Mouse (Mus musculus) CD4-positive helper T cell, adult 2 months (primary cell): ENCODE results near the gene Gm9999.
A peak's percentile ranks its signal among the peaks of the same experiment; 100 is the strongest.
"Not testable (repeated sequence)": the region's sequence is repeated elsewhere in the genome, so short reads cannot be mapped to it uniquely, and the experiment has no call there.

Experiments used
- DNase-seq: peaks from one replicate; pipeline ENCODE4 v3.0.0-alpha.2; 2012; ENCODE audit warnings: low read depth, missing footprints, low spot score

Gm9999 gene

GRCm38 (mm10) chr7:46983280-46983679, at the start of gene Gm9999:
Gm9999 (plus strand) TSS chr7:46983580.
- DNase-seq: no peak

- DNase-seq: no peak
These were observed 48.6 kb upstream of the Gm9999 start for GRCm38 (mm10) chr7:46934788-46935187.

GRCm38 (mm10) chr7:46935847-46936246, 47.5 kb upstream of the Gm9999 start:
- peak; percentile 49 for DNase-seq

GRCm38 (mm10) chr7:46957831-46958691, 25.3 kb upstream of the Gm9999 start, which contains the start of gene Uevld:
Uevld (minus strand) TSS chr7:46958527.
- DNase-seq: peak; percentile 92

- DNase-seq: no peak
These were observed 24.5 kb upstream of the Gm9999 start for GRCm38 (mm10) chr7:46958853-46959252.

- no peak for DNase-seq
These were observed 22.4 kb upstream of the Gm9999 start for GRCm38 (mm10) chr7:46960991-46961390.

- no peak for DNase-seq
These were observed 21.2 kb upstream of the Gm9999 start for GRCm38 (mm10) chr7:46962132-46962531.

GRCm38 (mm10) chr7:46962806-46963618, 20.4 kb upstream of the Gm9999 start:
- DNase-seq: peak; percentile 76

- no peak for DNase-seq
These were observed 19.3 kb upstream of the Gm9999 start for GRCm38 (mm10) chr7:46964070-46964469.

- no peak for DNase-seq
These were observed 13.5 kb upstream of the Gm9999 start for GRCm38 (mm10) chr7:46969898-46970297.

GRCm38 (mm10) chr7:46974648-46975047, 8.7 kb upstream of the Gm9999 start:
- DNase-seq: no peak

- no peak for DNase-seq
These were observed 7.9 kb upstream of the Gm9999 start for GRCm38 (mm10) chr7:46975456-46975855.

GRCm38 (mm10) chr7:46985718-46986505, 2.5 kb downstream of the Gm9999 start:
- DNase-seq: no peak

GRCm38 (mm10) chr7:46986646-46987045, 3.3 kb downstream of the Gm9999 start:
- DNase-seq: no peak

GRCm38 (mm10) chr7:46987073-46987472, 3.7 kb downstream of the Gm9999 start:
- DNase-seq: no peak

GRCm38 (mm10) chr7:46989387-46989786, 6.0 kb downstream of the Gm9999 start:
- DNase-seq: not testable (repeated sequence)

GRCm38 (mm10) chr7:46993079-46993478, 9.7 kb downstream of the Gm9999 start:
- DNase-seq: no peak

- DNase-seq: no peak
These were observed 12.2 kb downstream of the Gm9999 start for GRCm38 (mm10) chr7:46995558-46995957.

GRCm38 (mm10) chr7:46997008-46997407, 13.6 kb downstream of the Gm9999 start:
- DNase-seq: no peak

GRCm38 (mm10) chr7:46997644-46998395, 14.4 kb downstream of the Gm9999 start:
- DNase-seq: no peak

GRCm38 (mm10) chr7:46998942-46999341, 15.6 kb downstream of the Gm9999 start:
- no peak for DNase-seq
